8 mouse cellular contexts compared by ENCODE assay signal in genomic region chr14:57745291-57745969, GRCm38 (mm10). TPM values are rescaled to one million over a fixed set of nuclear protein-coding genes. Genes with fewer than 3 reads are reported as not detected.
DNase-seq lines count a peak whose midpoint lies in the region; ATAC-seq and TF ChIP-seq lines count a peak whose summit lies in the region.

No protein-coding gene starts in this region.

- peaks cover 30% of the 10 kb centered on the region for H3K4me1 ChIP-seq in spleen, adult 2 months (ENCODE audit: control insufficient read depth, insufficient read depth, insufficient read length)
- H3K4me1 ChIP-seq in intestine, postnatal 0 days (replicated peaks; ENCODE audit: control insufficient read depth, insufficient read depth, low read length) = 0 out of 2 replicates have a peak, but pooled peaks cover 4% of the 10 kb centered on the region
- peaks cover 55% of the 10 kb centered on the region for H3K4me1 ChIP-seq in liver, embryonic 15.5 days (replicated peaks)
- H3K4me1 ChIP-seq in thymus, adult 2 months (replicated peaks; ENCODE audit: control insufficient read depth, insufficient read depth, low read length) = peaks cover 7% of the 10 kb centered on the region

- peak overlapping the region; percentile 90 for H3K4me3 ChIP-seq in spleen, adult 2 months (ENCODE audit: extremely low read depth, insufficient read depth, insufficient read length)
- H3K4me3 ChIP-seq in intestine, postnatal 0 days (ENCODE audit: low read depth, low read length) = peak overlapping the region; percentile 97
- H3K4me3 ChIP-seq in liver, embryonic 15.5 days (replicated peaks) = peak overlapping the region; percentile 95
- peak overlapping the region; percentile 76 for H3K4me3 ChIP-seq in thymus, adult 2 months (ENCODE audit: control insufficient read depth, insufficient read depth, low read length)

- DNase-seq in spleen, adult 2 months (ENCODE audit: low read depth in 1 of 2, low spot score in 2 of 2) = peak in 1 of 2 experiments; percentile 40
- no peak for DNase-seq in spleen, adult 12 weeks (ENCODE audit: low spot score)
- peak; percentile 22 for DNase-seq in embryo, embryonic 11.5 days (ENCODE audit: low read depth, low spot score)
- peak; percentile 70 to 82 for DNase-seq in heart, adult 18-20 months
- peak; percentile 67 for DNase-seq in neural tube, embryonic 10.5 days (ENCODE audit: extremely low spot score, low spot score)
- DNase-seq in thymus, adult 2 months = no peak

- no peaks in the 10 kb centered on the region for H3K9me3 ChIP-seq in intestine, postnatal 0 days (ENCODE audit: control insufficient read depth)
- H3K9me3 ChIP-seq in liver, embryonic 15.5 days (replicated peaks) = no peaks in the 10 kb centered on the region

- H3K27me3 ChIP-seq in spleen, adult 2 months (ENCODE audit: control insufficient read depth, insufficient read depth, low read length) = no peaks in the 10 kb centered on the region
- H3K27me3 ChIP-seq in intestine, postnatal 0 days (replicated peaks; ENCODE audit: control insufficient read depth, insufficient read depth, low read length) = no peaks in the 10 kb centered on the region
- H3K27me3 ChIP-seq in liver, embryonic 15.5 days = peaks cover 44% of the 10 kb centered on the region
- H3K27me3 ChIP-seq in thymus, adult 2 months (ENCODE audit: control insufficient read depth, insufficient read depth, low read length) = peaks cover 3% of the 10 kb centered on the region; the same call in 1 of the 2 replicates

- no peak for TF ChIP-seq POLR2A in spleen, adult 2 months (IDR thresholded peaks at IDR 0.05; ENCODE audit: low read depth, low read length)
- TF ChIP-seq POLR2A in thymus, adult 2 months (IDR thresholded peaks at IDR 0.05; ENCODE audit: control insufficient read depth, extremely low read depth, insufficient read depth, low read length, poor library complexity) = no peak

- peak overlapping the region; percentile 95 for H3K4me2 ChIP-seq in intestine, postnatal 0 days (replicated peaks; ENCODE audit: low read depth)
- peak overlapping the region; percentile 97 for H3K4me2 ChIP-seq in liver, embryonic 15.5 days

- TF ChIP-seq CTCF in spleen, adult 2 months (IDR thresholded peaks at IDR 0.05; ENCODE audit: extremely low read depth, insufficient read depth, insufficient read length, insufficient replicate concordance) = no peak
- TF ChIP-seq CTCF in intestine, postnatal 0 days (IDR thresholded peaks at IDR 0.05; ENCODE audit: low read depth) = no peak
- TF ChIP-seq CTCF in thymus, adult 2 months (IDR thresholded peaks at IDR 0.05; ENCODE audit: borderline replicate concordance, control insufficient read depth, extremely low read depth, insufficient read depth, low read length, poor library complexity) = 0 out of 2 replicates have a peak, but pooled peaks have one; percentile 7

- WGBS in spleen, adult 2 months = under 1% methylated on average over 88 of the region's 103 CpGs
- WGBS in intestine, postnatal 0 days = 0% methylated on average over 82 of the region's 103 CpGs
- WGBS in liver, embryonic 15.5 days (ENCODE audit: insufficient replicate concordance) = under 1% methylated on average over 103 of the region's 103 CpGs
- under 1% methylated on average over 103 of the region's 103 CpGs for WGBS in thymus, adult 2 months

- peak overlapping the region; percentile 100 for H3K27ac ChIP-seq in spleen, adult 2 months (ENCODE audit: insufficient read depth, low read length)
- peak overlapping the region; percentile 96 for H3K27ac ChIP-seq in intestine, postnatal 0 days (ENCODE audit: low read depth, low read length)
- peak overlapping the region; percentile 84 for H3K27ac ChIP-seq in liver, embryonic 15.5 days (replicated peaks)
- no peak overlapping the region for H3K27ac ChIP-seq in thymus, adult 2 months (ENCODE audit: control insufficient read depth, insufficient read depth, low read length)

- no peaks in the 10 kb centered on the region for H3K36me3 ChIP-seq in spleen, adult 2 months (ENCODE audit: control insufficient read depth, insufficient read depth, low read length)
- H3K36me3 ChIP-seq in intestine, postnatal 0 days (ENCODE audit: control insufficient read depth, insufficient read depth) = no peaks in the 10 kb centered on the region
- H3K36me3 ChIP-seq in liver, embryonic 15.5 days (replicated peaks) = no peaks in the 10 kb centered on the region
- H3K36me3 ChIP-seq in thymus, adult 2 months (ENCODE audit: control insufficient read depth, insufficient read depth, low read length) = no peaks in the 10 kb centered on the region

- ATAC-seq in intestine, postnatal 0 days = peak; percentile 68
- ATAC-seq in liver, embryonic 15.5 days (ENCODE audit: insufficient read depth) = peak; percentile 70

- H3K9ac ChIP-seq in intestine, postnatal 0 days (ENCODE audit: low read depth, low read length) = peak overlapping the region; percentile 95
- peak overlapping the region; percentile 92 for H3K9ac ChIP-seq in liver, embryonic 15.5 days

RNA-seq across cellular contexts. Expression of gene Gm49361, which starts 0.5 kb away (rescaled TPM):
- polyA plus RNA-seq in spleen, adult 2 months (2012; rRNA removed) = 3.9 TPM in 1 of 2 replicates, not detected in the other
- 1 to 10 TPM in 1 of 2 experiments, not detected in 1; 4.0 TPM for total RNA-seq in heart, adult 18-20 months (2021)
- not detected in 2 replicates for polyA plus RNA-seq in intestine, postnatal 0 days (2015; fragmentation: Nextera tagmentation; extraction: Ambion mirVana)
- polyA plus RNA-seq in liver, embryonic 15.5 days (2015; fragmentation: Nextera tagmentation; extraction: Ambion mirVana) = not detected in 2 replicates
- polyA plus RNA-seq in thymus, adult 2 months (2012; rRNA removed) = 0.23 TPM in 1 of 2 replicates, not detected in the other

RNA-seq across cellular contexts. Expression of gene Lats2, which starts 12.8 kb away (rescaled TPM):
- polyA plus RNA-seq in spleen, adult 2 months (2012; rRNA removed) = 35.2 and 47.3 TPM in 2 replicates
- total RNA-seq in heart, adult 18-20 months (2021) = 10 to 100 TPM; 30.7 to 31.1 TPM
- polyA plus RNA-seq in intestine, postnatal 0 days (2015; fragmentation: Nextera tagmentation; extraction: Ambion mirVana) = 8.6 and 9.6 TPM in 2 replicates
- 5.5 and 5.8 TPM in 2 replicates for polyA plus RNA-seq in liver, embryonic 15.5 days (2015; fragmentation: Nextera tagmentation; extraction: Ambion mirVana)
- 17.1 and 18.2 TPM in 2 replicates for polyA plus RNA-seq in thymus, adult 2 months (2012; rRNA removed)

RNA-seq across cellular contexts. Expression of gene Sap18, which starts 52.5 kb away (rescaled TPM):
- polyA plus RNA-seq in spleen, adult 2 months (2012; rRNA removed) = 3.5 and 6.2 TPM in 2 replicates
- total RNA-seq in heart, adult 18-20 months (2021) = 10 to 100 TPM; 71.5 to 74.0 TPM
- polyA plus RNA-seq in intestine, postnatal 0 days (2015; fragmentation: Nextera tagmentation; extraction: Ambion mirVana) = 11.1 and 11.9 TPM in 2 replicates
- polyA plus RNA-seq in liver, embryonic 15.5 days (2015; fragmentation: Nextera tagmentation; extraction: Ambion mirVana) = 8.3 and 10.2 TPM in 2 replicates
- 4.9 and 8.6 TPM in 2 replicates for polyA plus RNA-seq in thymus, adult 2 months (2012; rRNA removed)

Comparison
In these comparisons a context has a peak if more than half of its experiments do, and no peak if none do; other contexts are left out.
1. DNase-seq: peak in embryo, embryonic 11.5 days (single experiment), heart, adult 18-20 months (2 of 2) and neural tube, embryonic 10.5 days (single experiment); none in spleen, adult 12 weeks (single experiment) and thymus, adult 2 months (single experiment).
2. Peak in every context shown above with its lines, with median percentiles within 50 percentile points of each other: H3K4me3 ChIP-seq.